Mouse (Mus musculus): ENCODE results near the gene Klk1b16. TPM values are rescaled to one million over a fixed set of nuclear protein-coding genes. Genes with fewer than 3 reads are reported as not detected.
"Not testable (repeated sequence)": the region's sequence is repeated elsewhere in the genome, so short reads cannot be mapped to it uniquely, and the experiment has no call there.

The Klk1b16 gene
- total RNA-seq (2021), result not detected

GRCm38 (mm10) chr7:44136467-44136866, at the start of gene Klk1b16:
Klk1b16 (plus strand) TSS chr7:44136767.
- no peak for DNase-seq
- intact Hi-C loops (cut with DNase I), result no loop called here

- intact Hi-C loops (cut with DNase I), result no loop called here
- DNase-seq, result no peak
Observed at GRCm38 (mm10) chr7:44096111-44096510, 40.5 kb upstream of the Klk1b16 start.

GRCm38 (mm10) chr7:44102028-44102427, 34.5 kb upstream of the Klk1b16 start, which contains the start of gene Klk1b21:
Klk1b21 (plus strand) TSS chr7:44102328.
- intact Hi-C loops (cut with DNase I); DNase-seq: not testable (repeated sequence)

- intact Hi-C loops (cut with DNase I), result no loop called here
- DNase-seq, result no peak
Observed at GRCm38 (mm10) chr7:44112373-44112772, 24.2 kb upstream of the Klk1b16 start, which contains the start of gene Klk1b22. Klk1b22 (plus strand) TSS chr7:44112673.

- intact Hi-C loops (cut with DNase I), result no loop called here
- no peak for DNase-seq
Observed at GRCm38 (mm10) chr7:44123445-44123844, 13.1 kb upstream of the Klk1b16 start.

- intact Hi-C loops (cut with DNase I), result no loop called here
Observed at GRCm38 (mm10) chr7:44179299-44180045, 42.9 kb downstream of the Klk1b16 start.

GRCm38 (mm10) chr7:44186516-44186915, 49.9 kb downstream of the Klk1b16 start:
- intact Hi-C loops (cut with DNase I); DNase-seq: not testable (repeated sequence)

More at GRCm38 (mm10) chr7:44179299-44180045, 42.9 kb downstream of the Klk1b16 start:
- no peak for DNase-seq

GRCm38 (mm10) chr7:44187936-44188335, 51.4 kb downstream of the Klk1b16 start, which contains the start of gene Klk1b24:
Klk1b24 (plus strand) TSS chr7:44188236.
- intact Hi-C loops (cut with DNase I); DNase-seq: not testable (repeated sequence)

Other genes starting within 250 kb of the Klk1b16 start
- not detected for gene Klk15, start 203.0 kb upstream of the Klk1b16 start, total RNA-seq (2021)
- not detected for gene Klk1b8, start 186.1 kb upstream of the Klk1b16 start, total RNA-seq (2021)
- gene Klk1b1, start 170.0 kb upstream of the Klk1b16 start, total RNA-seq (2021), result not detected
- gene Klk1b9, start 160.7 kb upstream of the Klk1b16 start, total RNA-seq (2021), result not detected
- gene Klk1b11, start 140.9 kb upstream of the Klk1b16 start, total RNA-seq (2021), result not detected
- not detected for gene Klk1b26, start 124.6 kb upstream of the Klk1b16 start, total RNA-seq (2021)
- not detected for gene Klk1b27, start 84.5 kb upstream of the Klk1b16 start, total RNA-seq (2021)
- not detected for gene Klk1b21, start 34.4 kb upstream of the Klk1b16 start, total RNA-seq (2021)
- gene Klk1b22, start 24.1 kb upstream of the Klk1b16 start, total RNA-seq (2021), result not detected
- gene Klk1b24, start 51.5 kb downstream of the Klk1b16 start, total RNA-seq (2021), result not detected
- not detected for gene Klk1b3, start 61.4 kb downstream of the Klk1b16 start, total RNA-seq (2021)
- not detected for gene Klk1b4, start 70.7 kb downstream of the Klk1b16 start, total RNA-seq (2021)
- not detected for gene Klk1b5, start 79.2 kb downstream of the Klk1b16 start, total RNA-seq (2021)
- gene Klk1, start 88.6 kb downstream of the Klk1b16 start, total RNA-seq (2021), result not detected
- not detected for gene Gm36864, start 99.4 kb downstream of the Klk1b16 start, total RNA-seq (2021)
- gene 1700028J19Rik, start 109.9 kb downstream of the Klk1b16 start, total RNA-seq (2021), result under 1 TPM; 0.47 to 0.53 TPM
- 10 to 100 TPM; 34.9 to 42.1 TPM for gene 2410002F23Rik, start 110.0 kb downstream of the Klk1b16 start, total RNA-seq (2021)
- not detected for gene Acp4, start 120.6 kb downstream of the Klk1b16 start, total RNA-seq (2021)
- not detected for gene Gm15517, start 124.7 kb downstream of the Klk1b16 start, total RNA-seq (2021)
- 1 to 10 TPM; 1.1 TPM for gene Clec11a, start 170.1 kb downstream of the Klk1b16 start, total RNA-seq (2021)
- gene Shank1, start 173.5 kb downstream of the Klk1b16 start, total RNA-seq (2021), result 1 to 10 TPM; 1.4 TPM
- 1 to 10 TPM in 1 of 2 experiments, under 1 TPM in 1; 0.74 to 1.3 TPM for gene Syt3, start 247.3 kb downstream of the Klk1b16 start, total RNA-seq (2021)
- gene 1700008O03Rik, start 249.1 kb downstream of the Klk1b16 start, total RNA-seq (2021), result under 1 TPM in 1 of 2 experiments, not detected in 1; 0.40 TPM

All from heart, postnatal 10 days (tissue).